Mouse (Mus musculus) liver, embryonic 14.5 days (tissue): ENCODE measurements around the gene Hist1h2ao.
A peak's percentile ranks its signal among the peaks of the same experiment; 100 is the strongest.

ENCODE experiments used
- CTCF ChIP-seq: IDR thresholded peaks from 2 replicates; pipeline ENCODE4 v1.5.1; 2016; ENCODE audit warnings: antibody characterized with exemption, low read depth, control low read depth
- EP300 ChIP-seq: IDR thresholded peaks from 2 replicates; pipeline ENCODE4 v1.6.1; 2016; ENCODE audit warnings: antibody characterized with exemption, low read depth

- TF ChIP-seq CTCF = 0 out of 2 replicates have a peak, but pooled peaks have one; percentile 9
- peak; percentile 52; the same call in 1 of the 2 replicates for TF ChIP-seq EP300
Observed at GRCm38 (mm10) chr13:21786899-21787629, 23.2 kb upstream of the Hist1h2ao start, which contains the start of the genes Hist1h2an and Hist1h2bp.
